Mouse (Mus musculus) heart, postnatal 36 days (tissue): ENCODE data around the gene BC030867. TPM values are rescaled to one million over a fixed set of nuclear protein-coding genes. Genes with fewer than 3 reads are reported as not detected.
"Not testable (repeated sequence)": the region's sequence is repeated elsewhere in the genome, so short reads cannot be mapped to it uniquely, and the experiment has no call there.

Source experiments
- DNase-seq, 2 experiments: peaks; one replicate each; pipeline ENCODE4 v3.0.0; 2021 to 2022
- intact Hi-C: fragments of 180-260 bp; cut with DNase I; formaldehyde crosslinking; loops from one replicate; pipeline ENCODE4 v1.15.1; 2025
- total RNA-seq, 2 experiments: library from RNA; stranded (reverse); gene quantifications; 2 replicates each; pipeline ENCODE4 v1.2.3; 2021

The BC030867 gene
- total RNA-seq, 2 experiments from 2014 or later = 0.14 to 0.25 TPM

DNA sequence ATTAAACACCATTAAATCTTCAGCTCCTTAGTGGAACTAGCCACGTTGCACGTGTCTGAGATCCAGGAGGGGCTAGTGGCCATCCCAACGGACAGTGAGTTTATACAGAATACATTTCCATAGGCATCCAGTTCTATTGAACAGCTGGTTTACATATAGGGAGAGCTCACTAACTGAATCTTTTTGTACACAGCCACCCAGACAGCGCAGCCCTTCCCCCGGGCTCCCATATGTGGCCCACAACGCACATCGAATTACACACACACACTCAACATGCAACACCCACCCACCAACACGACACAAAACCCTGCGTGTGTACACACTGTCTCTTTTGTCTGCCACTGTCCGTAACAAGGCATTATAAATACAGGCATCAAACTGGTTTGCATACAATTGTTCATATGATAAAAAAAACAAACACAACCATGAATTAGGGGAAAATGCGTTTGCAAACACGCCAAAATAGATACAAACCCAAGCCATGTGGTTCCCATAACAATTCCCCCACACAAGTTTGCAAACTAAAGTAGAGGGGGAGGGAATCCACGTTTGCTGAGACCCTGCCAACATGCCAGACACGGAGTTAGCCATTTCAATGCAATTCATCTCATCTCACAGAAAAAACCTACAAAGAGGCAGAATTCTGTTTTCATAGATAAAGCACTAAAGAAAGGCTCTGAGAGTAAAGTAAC is 3.0 kb upstream of the BC030867 start:
- DNase-seq = no peak
- intact Hi-C loops = loop anchor here (5.0 kb wide), 1 partner anchor 43 kb away; no protein-coding TSS in a partner anchor

DNA sequence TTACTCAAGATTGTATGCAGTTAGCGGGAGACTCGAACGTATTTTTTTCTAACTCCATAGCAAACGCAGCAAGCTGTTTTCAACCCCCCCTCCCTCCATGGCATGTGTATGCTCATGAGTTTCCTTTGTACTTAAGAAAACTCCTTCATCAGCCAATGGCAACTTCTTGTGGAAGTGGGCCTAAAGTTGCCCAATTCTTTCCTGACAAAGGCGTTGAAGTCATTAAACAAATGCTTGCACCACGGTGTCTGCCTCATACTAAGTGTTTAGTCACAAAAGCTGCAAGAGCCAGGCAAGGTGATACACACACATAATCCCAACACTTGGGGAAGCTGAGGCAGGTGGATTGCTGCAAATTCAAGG is 2.4 kb upstream of the BC030867 start:
- no peak for DNase-seq
- intact Hi-C loops = loop anchor here (5.0 kb wide), 1 partner anchor 44 kb away; no protein-coding TSS in a partner anchor

DNA sequence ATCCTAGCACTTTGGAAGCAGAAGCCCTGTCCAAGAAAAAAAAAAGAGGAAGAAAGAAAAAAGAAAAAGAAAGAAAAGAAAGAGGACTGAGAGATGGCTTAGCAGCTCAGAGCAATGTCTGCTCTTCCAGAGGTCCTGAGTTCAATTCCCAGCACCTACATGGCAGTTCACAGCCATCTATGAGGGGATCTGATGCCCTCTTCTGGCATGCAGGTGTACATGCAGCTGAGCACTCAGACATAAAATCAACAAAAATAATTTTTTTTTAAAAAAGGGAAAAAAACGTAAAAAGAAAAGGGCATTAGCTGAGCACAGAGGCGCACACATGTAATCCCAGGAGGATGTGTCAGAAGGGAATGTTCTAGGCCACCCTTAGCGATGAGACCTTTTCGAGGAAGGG is 1.8 kb upstream of the BC030867 start:
- intact Hi-C loops = loop anchor here (5.0 kb wide), 1 partner anchor 45 kb away; no protein-coding TSS in a partner anchor
- DNase-seq = no peak

DNA sequence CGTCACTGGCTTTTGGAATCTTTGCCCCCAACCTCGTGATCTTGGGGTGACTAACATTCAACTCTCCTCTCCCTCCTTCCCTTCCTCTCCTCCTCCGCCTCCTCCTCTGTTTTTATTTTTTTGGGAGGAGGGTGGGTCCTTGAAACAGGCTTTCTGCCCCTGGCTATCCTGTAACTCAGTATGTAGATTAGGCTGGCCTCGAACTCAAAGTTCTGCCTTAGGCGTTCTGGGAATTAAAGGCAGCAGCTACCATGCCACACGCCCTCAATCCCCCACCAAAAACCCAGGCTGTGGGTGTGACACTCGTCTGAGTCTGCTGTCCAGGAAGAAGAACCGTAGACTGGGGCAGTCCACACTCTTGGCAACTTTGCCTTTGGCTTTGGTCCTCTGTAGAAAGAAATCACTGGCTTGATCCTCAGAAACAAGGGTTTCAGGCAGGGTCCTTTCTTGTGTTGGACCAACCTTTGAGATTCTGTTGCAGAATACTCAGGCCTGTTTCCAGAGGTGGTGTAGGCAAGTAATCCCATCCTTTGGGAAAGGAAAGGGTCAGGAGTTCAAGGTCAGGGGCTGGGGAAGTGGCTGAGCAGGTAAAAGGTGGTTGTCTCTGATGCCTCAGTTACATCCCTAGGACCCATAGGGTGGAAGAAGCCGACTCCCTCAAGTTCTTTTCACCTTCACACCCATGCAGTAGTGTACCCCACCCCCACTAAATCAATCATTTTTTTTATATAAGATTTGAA is 839 bp downstream of the BC030867 start:
- DNase-seq = no peak
- intact Hi-C loops = loop anchor here (2.0 to 5.0 kb wide), 2 partner anchors 19 to 47 kb away; partner anchors contain the start of gene Hdac5

DNA sequence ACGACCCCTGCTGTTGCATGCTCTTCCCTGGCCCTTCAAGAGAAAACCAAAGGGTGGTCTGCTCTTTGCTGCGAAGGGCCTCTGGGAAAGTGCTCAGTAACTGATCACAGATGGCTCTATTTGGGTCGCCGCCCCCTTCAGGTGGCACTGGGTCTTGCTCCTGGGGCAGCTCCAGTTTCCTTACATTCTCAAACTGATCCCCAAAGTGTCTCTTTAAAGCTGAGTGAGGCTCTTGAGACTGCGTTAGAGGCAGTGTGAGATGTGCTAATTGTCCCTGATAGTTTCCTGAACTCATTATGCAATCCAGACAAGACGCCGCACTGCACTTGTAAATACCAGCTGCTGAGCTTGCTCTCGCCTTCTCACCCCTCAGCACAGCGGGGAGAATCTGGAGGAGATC is 8.8 kb downstream of the BC030867 start:
- no peak for DNase-seq
- intact Hi-C loops = no loop called here

DNA sequence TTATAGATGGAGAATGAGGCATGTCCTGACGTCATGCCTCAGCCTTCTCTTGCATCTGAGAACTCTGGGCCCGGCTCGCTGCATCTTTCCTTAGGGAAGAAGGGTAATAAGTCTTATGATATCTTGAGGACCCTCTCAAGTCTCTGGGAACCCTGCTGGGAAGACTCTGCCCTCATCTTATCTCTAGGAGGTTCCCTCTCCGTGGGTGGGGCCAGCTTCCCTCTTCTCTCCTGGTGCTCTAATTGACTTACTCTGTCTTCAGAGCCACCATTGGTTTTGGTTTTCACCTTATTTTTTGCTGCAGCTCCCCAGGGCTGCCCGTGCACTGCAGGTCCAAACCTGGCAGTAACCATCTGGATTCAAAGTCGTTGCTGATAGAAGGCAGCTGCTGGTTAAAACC is 9.4 kb downstream of the BC030867 start:
- DNase-seq = no peak
- intact Hi-C loops = no loop called here

DNA sequence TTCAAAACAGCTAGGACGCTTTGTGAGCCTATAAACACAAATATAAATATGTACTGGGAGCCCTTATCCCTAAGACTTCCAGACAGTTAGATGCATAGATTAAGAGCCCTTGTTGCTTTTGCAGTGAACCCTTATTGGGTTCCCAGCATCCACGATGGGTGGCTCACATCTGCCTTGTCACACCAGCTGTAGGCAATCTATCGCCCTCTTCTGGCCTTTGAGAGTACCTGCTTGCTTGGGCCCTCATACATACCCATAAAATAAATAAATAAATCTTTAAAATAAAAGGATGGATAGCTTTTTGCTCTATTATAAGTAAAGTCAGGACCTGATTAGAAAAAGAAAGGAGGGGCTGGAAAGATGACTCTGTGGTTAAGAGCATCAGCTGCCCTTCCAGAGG is 9.8 kb downstream of the BC030867 start:
- intact Hi-C loops = no loop called here

DNA sequence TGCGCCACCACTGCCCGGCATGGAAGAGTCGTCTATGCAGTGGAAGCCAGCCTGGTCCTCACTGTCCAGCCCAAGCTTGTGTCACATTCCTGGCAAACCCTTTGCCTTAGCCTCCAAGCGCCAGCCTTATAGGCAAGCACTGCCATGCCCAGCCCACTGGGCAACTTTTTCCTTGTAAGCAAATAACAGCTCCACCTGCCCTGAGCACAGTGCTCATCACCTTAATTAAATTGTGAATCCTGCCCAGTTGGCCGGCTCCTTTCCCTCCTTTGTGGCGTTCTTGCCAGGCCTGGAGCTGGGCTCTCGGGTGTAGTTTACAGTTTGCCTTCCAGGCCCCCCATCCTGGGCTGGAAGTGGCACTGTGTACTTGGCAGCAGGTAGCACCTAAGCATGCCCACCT is 14.5 kb downstream of the BC030867 start:
- intact Hi-C loops = no loop called here
- DNase-seq = no peak

More for the DNA sequence above, 9.8 kb downstream of the BC030867 start:
- no peak for DNase-seq

DNA sequence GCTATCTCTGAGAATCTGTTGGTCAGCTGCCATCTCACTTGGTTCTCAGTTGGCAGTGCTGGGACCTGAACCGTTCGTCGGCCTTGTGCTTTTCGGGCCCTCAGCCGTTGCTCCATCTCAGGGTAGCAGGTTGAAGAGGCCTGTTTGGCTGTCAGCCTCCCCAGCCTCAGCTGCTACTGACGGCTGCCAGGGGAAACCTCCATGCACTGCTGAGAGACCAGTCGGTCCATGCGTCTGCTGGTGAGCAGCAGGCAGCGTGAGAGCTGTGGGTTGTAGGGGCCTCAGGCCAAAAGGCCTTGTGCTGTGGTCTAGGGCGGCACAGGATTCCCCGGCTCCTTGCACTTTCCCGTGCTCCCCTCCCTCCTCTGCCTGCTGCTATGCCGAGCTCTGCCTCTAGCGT is 17.1 kb downstream of the BC030867 start:
- no peak for DNase-seq
- intact Hi-C loops = loop anchor here (2.0 to 5.0 kb wide), 3 partner anchors 109 to 204 kb away; partner anchors contain the start of gene Tmem101

DNA sequence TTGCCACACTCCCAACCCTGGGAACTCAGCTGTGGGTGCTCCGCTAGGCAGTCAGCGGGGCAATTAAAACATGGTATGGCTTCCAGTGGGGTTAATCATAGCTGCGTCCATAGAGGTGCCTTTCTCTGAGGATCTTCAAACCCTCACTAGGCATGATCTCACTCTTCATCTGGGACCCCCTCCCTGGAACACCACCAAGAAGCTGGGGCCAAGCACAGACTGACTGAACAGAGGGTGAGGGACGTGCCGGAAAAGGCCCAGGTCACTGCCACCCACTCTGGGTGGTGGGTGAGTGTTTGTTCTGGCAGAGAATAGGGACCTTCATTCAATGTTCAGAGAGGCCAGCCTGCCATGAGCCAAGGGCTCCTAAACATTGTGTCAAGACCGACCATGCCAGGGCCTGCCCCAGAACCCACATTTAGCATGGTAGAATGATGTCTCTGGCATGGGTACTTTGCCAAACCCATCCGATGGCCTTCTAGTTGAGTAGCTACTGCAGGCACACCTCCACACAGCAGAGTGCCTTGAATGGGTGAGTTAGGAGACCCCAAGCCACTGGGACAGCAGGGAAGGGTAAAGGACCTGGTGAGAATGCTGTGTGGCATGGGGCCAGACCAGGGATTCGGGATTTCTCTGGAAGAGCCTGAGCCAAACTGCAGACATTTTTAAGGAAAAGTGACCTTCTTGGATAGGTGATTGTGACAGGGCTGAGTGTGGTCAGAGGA is 18.1 kb downstream of the BC030867 start:
- intact Hi-C loops = loop anchor here (2.0 to 5.0 kb wide), 3 partner anchors 110 to 204 kb away; partner anchors contain the start of gene Tmem101
- DNase-seq = no peak

DNA sequence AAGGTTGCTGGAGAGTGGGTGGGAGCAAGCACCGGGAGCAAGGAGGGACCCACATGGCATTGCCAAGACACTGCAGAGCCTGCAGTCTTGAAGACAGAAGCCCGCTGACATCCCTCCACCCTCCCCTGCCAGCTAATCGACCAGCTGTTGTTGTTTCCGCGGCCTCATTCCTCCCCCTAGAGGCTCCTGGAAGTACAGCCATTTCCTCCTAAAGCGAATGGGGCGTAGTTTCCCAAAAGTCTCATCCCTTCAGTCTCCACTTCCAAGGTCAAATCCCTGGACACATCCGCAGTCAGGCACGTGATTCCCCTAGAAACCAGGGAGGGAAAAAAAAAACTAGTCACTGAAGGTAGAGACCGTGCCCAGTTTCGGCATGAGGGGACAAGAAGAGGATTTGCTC is 18.8 kb downstream of the BC030867 start:
- peak; percentile 72 to 73 for DNase-seq
- intact Hi-C loops = loop anchor here (2.0 to 5.0 kb wide), 3 partner anchors 111 to 205 kb away; partner anchors contain the start of gene Tmem101

DNA sequence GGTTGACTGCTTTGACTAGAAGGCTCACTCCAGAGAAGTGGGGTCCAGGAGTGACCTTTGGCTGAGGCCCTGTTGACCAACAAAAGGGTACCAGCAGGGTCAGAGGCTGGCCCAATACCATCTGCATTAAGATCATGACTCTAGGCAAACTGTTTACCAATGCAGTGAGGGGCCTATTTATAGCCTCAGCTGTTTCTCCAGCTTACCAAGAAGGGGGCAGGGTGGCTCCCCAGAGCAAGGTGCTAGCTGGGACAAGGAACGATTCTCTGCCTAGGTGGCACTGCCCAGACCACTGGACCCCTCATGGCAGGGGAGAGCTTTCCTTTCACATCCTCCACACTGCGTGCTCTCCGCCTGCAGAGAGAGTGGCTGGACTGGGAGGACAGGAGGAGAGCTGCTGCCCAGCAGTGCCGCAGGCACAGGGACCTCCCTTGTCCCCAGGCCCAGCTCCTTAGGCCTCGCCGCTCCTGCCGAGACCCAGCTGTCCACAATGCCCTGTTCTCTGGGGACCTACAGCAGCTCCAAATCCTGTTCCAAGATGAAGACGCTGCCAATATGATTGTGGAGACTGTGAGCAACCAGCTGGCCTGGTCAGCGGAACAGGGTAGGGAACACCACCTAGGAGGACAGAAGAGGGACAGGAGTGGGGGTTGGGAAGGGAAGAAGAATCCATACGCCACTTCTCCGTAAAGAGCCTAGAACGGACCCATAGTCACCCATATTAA is 20.0 kb downstream of the BC030867 start, which contains the start of gene Asb16:
Gene Asb16, plus strand, starts transcription at position 224 of the 725 bp plus-strand sequence.
- intact Hi-C loops = loop anchor here (5.0 kb wide), 1 partner anchor 206 kb away; no protein-coding TSS in a partner anchor
- no peak for DNase-seq

DNA sequence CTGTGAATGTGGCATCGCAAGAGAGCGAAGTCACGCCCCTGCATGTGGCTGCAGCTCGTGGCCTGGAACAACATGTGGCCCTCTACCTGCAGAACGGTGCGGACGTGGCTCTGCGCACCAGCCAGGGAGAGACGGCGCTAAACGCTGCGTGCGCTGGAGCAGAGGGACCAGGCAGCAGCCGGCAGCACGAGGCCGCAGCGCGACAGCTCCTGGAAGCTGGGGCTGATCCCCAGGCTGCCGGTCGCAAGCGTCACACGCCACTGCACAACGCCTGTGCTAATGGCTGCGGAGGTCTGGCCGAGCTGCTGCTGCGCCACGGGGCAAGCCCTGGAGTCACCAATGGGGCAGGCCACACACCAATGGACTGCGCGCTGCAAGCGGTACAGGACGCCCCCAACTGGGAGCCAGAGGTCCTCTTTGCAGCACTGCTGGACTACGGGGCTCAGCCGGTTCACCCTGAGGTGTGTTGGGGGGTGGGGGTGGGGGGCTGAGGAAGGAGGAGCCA is 27.8 kb downstream of the BC030867 start:
- DNase-seq = no peak
- intact Hi-C loops = no loop called here

DNA sequence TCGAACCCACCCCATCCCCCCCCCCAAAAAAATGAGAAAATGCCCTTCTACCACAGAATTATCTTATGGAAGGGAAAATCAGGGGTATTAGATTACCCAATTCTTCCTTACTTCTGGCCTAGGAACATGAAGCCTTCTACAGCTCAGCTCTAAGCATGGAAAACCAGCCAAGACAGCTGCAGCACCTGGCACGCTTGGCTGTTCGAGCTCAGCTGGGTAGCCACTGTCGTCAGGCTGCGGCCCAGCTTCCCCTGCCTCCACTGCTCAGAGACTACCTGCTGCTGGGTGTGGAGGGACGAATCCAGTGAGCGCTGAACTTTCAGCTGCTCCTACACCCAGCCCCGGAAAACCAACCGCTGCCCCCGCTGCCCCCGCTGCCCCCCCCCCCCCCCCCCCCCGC is 29.1 kb downstream of the BC030867 start:
- no peak for DNase-seq
- intact Hi-C loops = no loop called here

DNA sequence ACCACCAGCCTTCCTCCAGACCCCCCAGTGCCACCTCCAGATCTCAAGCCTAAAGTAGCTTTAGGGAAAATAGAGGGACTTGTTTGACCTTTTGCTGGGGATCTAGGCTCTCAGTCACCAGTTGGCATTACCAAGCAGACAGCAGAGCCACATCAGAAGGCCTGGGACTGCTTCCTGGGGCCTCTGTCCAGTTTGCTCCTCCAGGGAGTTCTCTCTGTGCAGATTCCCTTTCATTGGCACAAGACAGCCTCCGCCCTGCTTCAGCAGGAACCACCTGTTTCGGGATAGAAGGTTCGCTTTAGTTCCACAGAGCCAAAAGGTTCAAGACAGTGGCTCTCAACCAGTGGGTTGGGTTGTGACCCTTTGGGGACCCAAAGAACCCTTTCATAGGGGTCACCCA is 30.9 kb downstream of the BC030867 start:
- intact Hi-C loops = no loop called here
- no peak for DNase-seq

DNA sequence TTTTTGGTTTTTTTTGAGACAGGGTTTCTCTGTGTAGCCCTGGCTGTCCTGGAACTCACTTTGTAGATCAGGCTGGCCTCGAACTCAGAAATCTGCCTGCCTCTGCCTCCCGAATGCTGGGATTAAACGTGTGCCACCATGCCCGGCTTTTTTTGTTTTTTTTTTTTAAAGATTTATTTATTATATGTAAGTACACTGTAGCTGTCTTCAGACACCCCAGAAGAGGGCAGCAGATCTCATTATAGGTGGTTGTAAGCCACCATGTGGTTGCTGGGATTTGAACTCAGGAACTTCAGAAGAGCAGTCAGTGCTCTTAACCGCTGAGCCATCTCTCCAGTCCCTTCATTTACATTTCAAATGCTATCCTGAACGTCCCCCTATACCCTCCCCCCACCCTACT is 31.6 kb downstream of the BC030867 start:
- intact Hi-C loops = not testable (repeated sequence)

DNA sequence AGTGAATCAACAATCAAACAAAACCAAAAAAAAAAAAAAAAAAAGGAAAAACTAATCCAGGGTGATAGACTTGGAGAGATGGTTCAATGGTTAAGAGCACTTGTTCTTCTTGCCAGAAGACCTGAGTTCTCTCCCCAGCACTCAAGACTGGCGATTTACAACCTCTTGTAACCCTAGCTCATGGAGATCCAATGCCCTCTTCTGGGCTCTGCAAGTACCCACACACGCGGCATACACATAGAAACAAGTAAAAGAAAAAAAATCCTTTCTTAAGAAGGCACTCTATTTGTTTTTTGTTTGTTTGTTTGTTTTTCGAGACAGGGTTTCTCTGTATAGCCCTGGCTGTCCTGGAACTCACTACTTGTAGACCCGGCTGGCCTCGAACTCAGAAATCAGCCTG is 35.2 kb downstream of the BC030867 start:
- intact Hi-C loops = no loop called here
- DNase-seq = no peak

More for the DNA sequence above, 31.6 kb downstream of the BC030867 start:
- DNase-seq = not testable (repeated sequence)

DNA sequence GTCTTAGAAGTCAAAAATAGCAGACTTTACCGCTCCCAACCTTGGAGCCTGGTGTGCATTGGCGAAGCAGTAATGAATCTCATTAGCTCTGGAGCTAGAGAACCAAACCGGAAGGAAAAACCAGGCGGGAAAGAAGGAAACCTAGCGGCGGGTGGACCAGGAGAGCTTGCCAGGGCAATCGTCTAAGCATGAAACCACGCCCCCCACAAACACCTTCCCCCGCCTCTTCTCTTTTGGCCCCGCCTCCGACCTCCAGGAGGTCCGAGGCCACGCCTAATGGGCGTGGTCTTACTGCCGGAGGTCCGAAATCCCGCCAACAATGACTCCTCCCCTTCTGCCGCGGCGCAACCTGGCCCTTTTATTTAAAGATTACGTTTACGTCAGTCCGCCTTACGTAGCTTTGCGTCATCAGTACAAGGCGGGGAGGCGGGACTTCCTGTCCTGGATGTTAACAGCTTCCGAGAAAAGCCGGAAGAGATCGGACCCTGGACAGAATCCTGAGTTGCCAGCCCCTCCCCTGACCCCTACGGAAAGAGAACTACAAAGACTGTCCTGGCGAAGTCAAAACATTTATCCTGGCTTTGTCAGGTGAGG is 35.9 kb downstream of the BC030867 start, which contains the start of gene Tmub2:
Gene Tmub2, plus strand, starts transcription at position 431 of the 594 bp plus-strand sequence.
- intact Hi-C loops = loop anchor here (1.0 kb wide), 1 partner anchor 11 kb away; no protein-coding TSS in a partner anchor
- peak; percentile 93 to 94 for DNase-seq

DNA sequence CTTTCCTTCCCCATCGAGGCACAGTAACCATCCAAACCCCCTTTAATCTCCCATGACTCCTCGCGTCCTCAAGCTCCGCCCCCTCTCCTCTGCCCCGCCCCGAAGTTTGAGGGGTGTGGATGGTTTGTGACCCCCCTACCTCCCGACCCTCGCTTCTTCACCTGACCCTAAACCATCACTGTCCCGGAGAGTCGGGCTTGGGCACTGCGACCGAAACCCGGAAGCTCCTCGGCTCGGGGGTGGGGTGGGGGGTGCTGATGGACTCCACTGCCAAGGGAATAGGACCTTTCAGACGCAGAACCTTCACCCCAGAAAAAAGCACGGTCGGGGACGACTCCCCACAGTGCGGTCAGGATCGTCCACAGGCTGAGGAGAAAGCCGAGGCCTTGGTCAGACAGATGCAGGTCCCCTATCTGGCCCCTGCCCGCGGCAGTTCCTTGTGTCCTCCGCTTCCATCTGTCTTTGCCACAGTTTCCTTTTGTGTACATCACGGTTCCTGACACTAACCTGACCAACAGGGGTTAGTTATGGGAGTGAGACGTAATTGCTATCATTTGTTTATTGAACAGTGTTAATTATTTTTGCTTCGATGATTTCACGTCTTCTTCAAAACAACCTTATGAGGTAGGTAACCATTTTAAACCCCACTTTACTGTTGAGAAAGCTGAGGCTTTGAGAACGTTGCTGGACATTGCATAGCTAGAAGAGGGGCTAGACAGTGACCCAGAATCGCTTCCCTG is 36.6 kb downstream of the BC030867 start:
- intact Hi-C loops = loop anchor here (1.0 kb wide), 1 partner anchor 10 kb away; no protein-coding TSS in a partner anchor
- DNase-seq = no peak
